Mouse (Mus musculus): ENCODE data around the gene Smco3. TPM values are rescaled to one million over a fixed set of nuclear protein-coding genes. Genes with fewer than 3 reads are reported as not detected.

The Smco3 gene
- polyA plus RNA-seq, 1 experiment from 2014 or later = 1.9 TPM

DNA sequence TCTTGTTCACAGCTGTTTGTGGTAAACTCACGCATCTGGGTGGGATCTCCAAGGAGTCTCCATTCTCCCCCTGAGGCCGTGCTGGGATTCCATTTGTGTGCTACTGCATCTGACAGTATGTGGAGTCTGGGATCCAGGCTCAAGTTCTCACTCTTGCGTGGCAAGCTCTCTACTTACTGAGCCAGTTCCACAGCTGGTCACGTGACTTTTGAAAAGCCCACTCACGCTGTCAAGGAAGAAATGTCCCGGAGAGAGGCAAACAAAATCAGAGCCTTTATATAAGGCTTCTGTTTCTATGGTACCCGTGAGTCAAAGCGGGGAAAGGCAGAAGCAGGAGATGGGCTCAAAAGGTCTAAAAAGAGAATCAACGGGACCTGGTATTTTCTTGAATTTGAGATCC is 52.5 kb downstream of the Smco3 start:
- no peak overlapping the region for H3K27ac ChIP-seq
- H3K4me3 ChIP-seq (replicated peaks) = no peak overlapping the region
- H3K9me3 ChIP-seq = no peaks in the 10 kb centered on the region
- no peak overlapping the region for H3K4me2 ChIP-seq
- 78% methylated on average over 9 of the region's 9 CpGs for WGBS
- no peaks in the 10 kb centered on the region for H3K4me1 ChIP-seq
- no peaks in the 10 kb centered on the region for H3K36me3 ChIP-seq
- no peaks in the 10 kb centered on the region for H3K27me3 ChIP-seq (replicated peaks)
- ATAC-seq (ENCODE audit: insufficient read depth, low FRiP score, low read depth) = no peak
- no peak overlapping the region for H3K9ac ChIP-seq

DNA sequence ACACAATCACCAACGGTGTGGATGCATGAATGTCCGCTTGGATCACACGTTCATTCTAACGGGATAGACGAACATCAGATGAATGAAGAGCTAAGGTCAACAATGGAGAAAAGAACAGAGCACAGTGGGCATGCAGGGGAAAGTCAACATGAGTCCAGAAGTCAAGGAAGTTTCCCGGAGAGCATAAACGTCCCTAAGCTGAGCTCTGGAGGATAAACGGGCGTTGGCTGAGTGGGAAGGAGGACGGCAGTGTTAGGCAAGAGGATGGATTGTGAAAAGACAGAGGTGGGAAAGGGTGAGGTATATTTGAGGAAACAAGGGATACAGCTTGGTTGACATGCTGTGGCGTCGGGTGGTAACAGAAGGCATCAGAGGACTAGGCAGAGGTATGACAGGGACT is 53.1 kb downstream of the Smco3 start:
- no peak overlapping the region for H3K9ac ChIP-seq
- H3K27me3 ChIP-seq (replicated peaks) = no peaks in the 10 kb centered on the region
- H3K9me3 ChIP-seq = no peaks in the 10 kb centered on the region
- H3K4me2 ChIP-seq = no peak overlapping the region
- WGBS = 75% methylated on average over 12 of the region's 12 CpGs
- no peak overlapping the region for H3K4me3 ChIP-seq (replicated peaks)
- ATAC-seq (ENCODE audit: insufficient read depth, low FRiP score, low read depth) = no peak
- no peaks in the 10 kb centered on the region for H3K4me1 ChIP-seq
- no peak overlapping the region for H3K27ac ChIP-seq
- no peaks in the 10 kb centered on the region for H3K36me3 ChIP-seq

DNA sequence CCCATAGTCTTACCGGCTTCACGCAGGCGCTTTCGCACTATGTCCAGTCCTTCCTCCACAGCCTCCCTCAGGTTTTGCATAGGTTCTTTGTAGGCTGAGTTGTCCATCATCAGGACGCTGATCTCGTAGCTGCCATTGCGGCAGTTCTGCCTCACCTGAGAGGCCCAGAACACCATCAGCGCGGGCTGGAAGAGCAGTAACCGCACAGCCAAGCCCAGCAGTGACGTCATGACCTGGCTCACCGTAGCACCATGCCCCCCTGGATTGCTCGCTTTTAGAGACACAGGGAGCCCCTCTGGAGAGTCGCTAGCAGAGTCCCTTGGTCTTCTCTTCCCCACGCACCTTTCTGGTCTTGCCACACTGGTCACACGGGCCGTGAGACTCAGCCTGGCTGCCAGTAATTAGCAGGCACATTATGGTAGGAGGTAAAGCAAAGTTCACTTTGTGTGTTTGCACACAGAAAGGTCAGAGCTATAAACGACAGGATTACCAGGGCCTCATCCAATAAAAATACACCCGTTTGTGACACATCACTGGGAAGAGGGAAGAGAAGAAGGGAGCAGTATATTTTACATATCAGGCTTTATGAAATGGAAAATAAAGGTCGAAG is 53.8 kb downstream of the Smco3 start, which contains the start of gene Gucy2c:
Gene Gucy2c, minus strand, starts transcription at position 389 of the 610 bp plus-strand sequence.
- Histone ChIP-seq H3K9ac (no peak within 1 kb of the TSS), H3K4me1 (no peaks in the 10 kb centered on the region), H3K36me3 (no peaks in the 10 kb centered on the region), H3K27ac (no peak within 1 kb of the TSS), H3K27me3 (replicated peaks) (no peaks in the 10 kb centered on the region), H3K9me3 (no peaks in the 10 kb centered on the region), H3K4me2 (no peak within 1 kb of the TSS), H3K4me3 (replicated peaks) (peak within 1 kb of the TSS; percentile 11; the same call in 1 of the 2 replicates)
- ATAC-seq (ENCODE audit: insufficient read depth, low FRiP score, low read depth) = 0 out of 2 replicates have a peak, but pooled peaks have one; percentile 31
- WGBS = 76% methylated on average over 20 of the region's 20 CpGs

Small RNA genes within 50 kb of the gene (microRNA-seq; reads per million reads assigned to microRNA genes)
- gene Gm44364 = not detected

Other genes starting within 250 kb of the Smco3 start
- gene Plbd1, start 173.5 kb downstream of the Smco3 start, polyA plus RNA-seq (2015; fragmentation: Nextera tagmentation; extraction: Ambion mirVana) = 15.1 and 20.1 TPM in 2 replicates
- 13.3 and 16.7 TPM in 2 replicates for gene Gucy2c, start 53.7 kb downstream of the Smco3 start, polyA plus RNA-seq (2015; fragmentation: Nextera tagmentation; extraction: Ambion mirVana)
- gene Hist4h4, start 31.0 kb downstream of the Smco3 start, polyA plus RNA-seq (2015; fragmentation: Nextera tagmentation; extraction: Ambion mirVana) = 0.49 and 0.72 TPM in 2 replicates
- gene H2afj, start 27.2 kb downstream of the Smco3 start, polyA plus RNA-seq (2015; fragmentation: Nextera tagmentation; extraction: Ambion mirVana) = 166 and 190 TPM in 2 replicates
- 1.2 and 1.5 TPM in 2 replicates for gene BC049715, start 7.8 kb downstream of the Smco3 start, polyA plus RNA-seq (2015; fragmentation: Nextera tagmentation; extraction: Ambion mirVana)
- 83.7 and 93.7 TPM in 2 replicates for gene Wbp11, start 7.2 kb downstream of the Smco3 start, polyA plus RNA-seq (2015; fragmentation: Nextera tagmentation; extraction: Ambion mirVana)
- gene Art4, start 22.3 kb upstream of the Smco3 start, polyA plus RNA-seq (2015; fragmentation: Nextera tagmentation; extraction: Ambion mirVana) = 5.5 and 7.7 TPM in 2 replicates
- 150 and 225 TPM in 2 replicates for gene Mgp, start 40.4 kb upstream of the Smco3 start, polyA plus RNA-seq (2015; fragmentation: Nextera tagmentation; extraction: Ambion mirVana)
- gene Erp27, start 86.7 kb upstream of the Smco3 start, polyA plus RNA-seq (2015; fragmentation: Nextera tagmentation; extraction: Ambion mirVana) = 40.1 and 57.2 TPM in 2 replicates
- not detected in 2 replicates for gene Pde6h, start 88.4 kb upstream of the Smco3 start, polyA plus RNA-seq (2015; fragmentation: Nextera tagmentation; extraction: Ambion mirVana)
- 56.1 and 70.2 TPM in 2 replicates for gene Arhgdib, start 106.4 kb upstream of the Smco3 start, polyA plus RNA-seq (2015; fragmentation: Nextera tagmentation; extraction: Ambion mirVana)